Mouse (Mus musculus) adrenal gland, postnatal 25 days (tissue): ENCODE results near the gene Olfr1105. TPM values are rescaled to one million over a fixed set of nuclear protein-coding genes. Genes with fewer than 3 reads are reported as not detected.

Experiments used
- DNase-seq: peaks from one replicate; pipeline ENCODE4 v3.0.0; 2021; ENCODE audit warnings: mixed read lengths
- long read RNA-seq: library from polyadenylated mRNA; stranded (forward); transcript quantifications from one replicate; pipeline ENCODE4 v2.0.0, GENCODE M21; 2021
- total RNA-seq: library from RNA; stranded (reverse); gene quantifications from 2 replicates; pipeline ENCODE4 v1.2.3, GENCODE M21; 2021

Gene Olfr1105
- total RNA-seq, result not detected in 2 replicates
- long read RNA-seq, result 0 reads

- no peak for DNase-seq
These were observed at the start of gene Olfr1105 for GRCm38 (mm10) chr2:87036431-87036830. Gene Olfr1105, minus strand, starts transcription at chr2:87036531.

- DNase-seq, result no peak
These were observed 39.4 kb upstream of the Olfr1105 start, which contains the start of gene Olfr1107 for GRCm38 (mm10) chr2:87075717-87076116. Gene Olfr1107, minus strand, starts transcription at chr2:87075817.

- DNase-seq, result no peak
These were observed 15.8 kb upstream of the Olfr1105 start, which contains the start of gene Olfr1106 for GRCm38 (mm10) chr2:87052173-87052572. Gene Olfr1106, minus strand, starts transcription at chr2:87052273.

- DNase-seq, result no peak
These were observed 9.4 kb downstream of the Olfr1105 start, which contains the start of gene Olfr1104 for GRCm38 (mm10) chr2:87026980-87027379. Gene Olfr1104, minus strand, starts transcription at chr2:87027080.

- DNase-seq, result no peak
These were observed 38.2 kb downstream of the Olfr1105 start, which contains the start of gene Olfr1102 for GRCm38 (mm10) chr2:86998098-86998497. Gene Olfr1102, plus strand, starts transcription at chr2:86998398.

GRCm38 (mm10) chr2:86991121-86991520 is 45.2 kb downstream of the Olfr1105 start, which contains the start of gene Olfr1101:
Gene Olfr1101, minus strand, starts transcription at chr2:86991221.
- no peak for DNase-seq

Other genes starting within 250 kb of the Olfr1105 start
- not detected in 2 replicates for gene Olfr141, start 226.5 kb downstream of the Olfr1105 start, total RNA-seq
- gene Olfr1094, start 211.9 kb downstream of the Olfr1105 start, total RNA-seq, result not detected in 2 replicates
- not detected in 2 replicates for gene Olfr1095, start 184.8 kb downstream of the Olfr1105 start, total RNA-seq
- gene Gm13723, start 161.7 kb downstream of the Olfr1105 start, total RNA-seq, result not detected in 2 replicates
- not detected in 2 replicates for gene Olfr1097, start 144.3 kb downstream of the Olfr1105 start, total RNA-seq
- gene Olfr1098, start 112.0 kb downstream of the Olfr1105 start, total RNA-seq, result not detected in 2 replicates
- gene Olfr1099, start 75.8 kb downstream of the Olfr1105 start, total RNA-seq, result not detected in 2 replicates
- gene Olfr1100, start 56.6 kb downstream of the Olfr1105 start, total RNA-seq, result not detected in 2 replicates
- not detected in 2 replicates for gene Olfr1101, start 45.3 kb downstream of the Olfr1105 start, total RNA-seq
- not detected in 2 replicates for gene Olfr1102, start 38.1 kb downstream of the Olfr1105 start, total RNA-seq
- not detected in 2 replicates for gene Olfr1104, start 9.5 kb downstream of the Olfr1105 start, total RNA-seq
- gene Olfr1106, start 15.7 kb upstream of the Olfr1105 start, total RNA-seq, result not detected in 2 replicates
- gene Olfr1107, start 39.3 kb upstream of the Olfr1105 start, total RNA-seq, result not detected in 2 replicates
- gene Olfr1109, start 59.5 kb upstream of the Olfr1105 start, total RNA-seq, result not detected in 2 replicates
- gene Olfr259, start 78.0 kb upstream of the Olfr1105 start, total RNA-seq, result not detected in 2 replicates
- gene Olfr1110, start 103.8 kb upstream of the Olfr1105 start, total RNA-seq, result not detected in 2 replicates
- not detected in 2 replicates for gene Olfr1111, start 116.1 kb upstream of the Olfr1105 start, total RNA-seq
- gene Olfr1112, start 151.3 kb upstream of the Olfr1105 start, total RNA-seq, result not detected in 2 replicates
- gene Olfr1113, start 172.4 kb upstream of the Olfr1105 start, total RNA-seq, result not detected in 2 replicates
- not detected in 2 replicates for gene Olfr1115, start 211.5 kb upstream of the Olfr1105 start, total RNA-seq
- gene Olfr1116, start 231.0 kb upstream of the Olfr1105 start, total RNA-seq, result not detected in 2 replicates